Mouse (Mus musculus) intestine, postnatal 0 days (tissue): ENCODE data around the gene Gm42742. TPM values are rescaled to one million over a fixed set of nuclear protein-coding genes. Genes with fewer than 3 reads are reported as not detected.

Experiments
- ATAC-seq: fragments of 200-750 bp; cut with Nextera tagmentation; 2 replicates; pipeline ENCODE4 v1.8.0; 2017; ENCODE audit warnings: mild to moderate bottlenecking, moderate TSS enrichment, moderate library complexity
- H3K27ac ChIP-seq: fragments of 300-500 bp; sonication (generic); 2 replicates; pipeline ENCODE4 v1.5.1; 2014; ENCODE audit warnings: mild to moderate bottlenecking, low read depth, low read length, moderate library complexity
- H3K27me3 ChIP-seq: fragments of 300-500 bp; sonication (generic); replicated peaks from 2 replicates; pipeline ENCODE4 v1.6.1; 2014; ENCODE audit warnings: low read length, mixed read lengths; ENCODE audit not compliant: control insufficient read depth, insufficient read depth
- H3K36me3 ChIP-seq: fragments of 300-500 bp; sonication (generic); 2 replicates; pipeline ENCODE4 v1.6.1; 2014; ENCODE audit warnings: mild to moderate bottlenecking, moderate library complexity; ENCODE audit not compliant: control insufficient read depth, insufficient read depth
- H3K4me1 ChIP-seq: fragments of 300-500 bp; sonication (generic); replicated peaks from 2 replicates; pipeline ENCODE4 v1.6.1; 2014; ENCODE audit warnings: antibody characterized with exemption, low read length, mixed read lengths; ENCODE audit not compliant: control insufficient read depth, insufficient read depth
- H3K4me2 ChIP-seq: fragments of 300-500 bp; sonication (generic); replicated peaks from 2 replicates; pipeline ENCODE4 v1.6.1; 2014; ENCODE audit warnings: low read depth, mild to moderate bottlenecking, moderate library complexity
- H3K4me3 ChIP-seq: fragments of 300-500 bp; sonication (generic); 2 replicates; pipeline ENCODE4 v1.5.1; 2014; ENCODE audit warnings: low read depth, low read length
- H3K9ac ChIP-seq: fragments of 300-500 bp; sonication (generic); 2 replicates; pipeline ENCODE4 v1.6.1; 2014; ENCODE audit warnings: mild to moderate bottlenecking, low read depth, low read length
- H3K9me3 ChIP-seq: fragments of 300-500 bp; sonication (generic); 2 replicates; pipeline ENCODE4 v1.6.1; 2016; ENCODE audit warnings: mixed run types; ENCODE audit not compliant: control insufficient read depth
- CTCF ChIP-seq: sonication (generic); IDR thresholded peaks from 2 replicates; pipeline ENCODE4 v1.5.1; 2016; ENCODE audit warnings: low read depth, mild to moderate bottlenecking, control low read depth, antibody characterized with exemption, moderate library complexity
- WGBS: fragments of 180-500 bp; shearing (Covaris S2); extraction: QIAGEN DNeasy Blood & Tissue Kit; methylation state at CpG from one replicate; pipeline ENCODE4 v1.1.7; 2014; 5-methylcytosine and 5-hydroxymethylcytosine counted together
- polyA plus RNA-seq: library from polyadenylated mRNA; unstranded; fragments of >200 nt; fragmentation: Nextera tagmentation; extraction: Ambion mirVana; gene quantifications from 2 replicates; pipeline ENCODE4 v1.2.1, GENCODE M21; 2015

Gene Gm42742
- polyA plus RNA-seq, 1 experiment from 2014 or later: 15.7 TPM

DNA sequence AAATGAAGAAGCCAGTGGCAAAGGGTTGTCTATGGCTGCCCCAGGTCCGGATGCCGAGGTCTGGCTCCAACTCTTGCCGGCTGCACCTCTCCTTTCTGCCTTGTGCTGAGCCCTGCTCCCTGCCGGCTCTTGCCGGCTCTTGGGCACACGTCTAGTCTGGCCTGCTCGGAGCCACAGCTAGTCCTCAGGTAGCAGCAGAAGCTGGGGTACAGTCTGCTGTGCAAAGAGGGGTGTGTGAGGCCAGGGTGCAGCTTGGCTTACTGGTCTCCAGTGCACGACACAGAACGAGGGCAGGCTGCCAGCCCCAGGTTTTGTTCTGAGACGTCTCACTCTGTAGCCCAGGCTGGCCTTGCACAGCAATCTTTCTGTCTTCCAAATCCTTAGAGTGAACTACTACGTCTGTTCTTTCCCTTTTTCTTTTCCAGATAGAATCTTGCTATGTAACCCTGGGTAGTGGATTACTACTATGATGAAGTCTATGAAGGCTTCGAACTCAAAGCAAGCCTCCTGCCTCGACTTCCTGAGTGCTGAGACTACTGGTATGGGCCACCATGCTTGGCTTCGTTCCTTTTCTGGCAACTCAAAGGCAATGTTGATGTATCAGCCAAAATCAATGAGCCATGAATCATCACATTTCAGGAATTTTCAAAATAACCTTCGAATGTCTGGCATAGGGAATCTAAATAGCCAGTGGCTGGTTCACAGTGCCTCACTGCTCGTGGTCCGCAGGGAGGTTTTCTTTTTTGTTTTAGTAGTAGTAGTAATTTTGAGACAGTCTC, 11.4 kb downstream of the Gm42742 start:
- 64% methylated on average over 17 of the region's 17 CpGs for WGBS
- no peak for TF ChIP-seq CTCF
- Histone ChIP-seq H3K9me3 (no peaks in the 10 kb centered on the region), H3K27me3 (no peaks in the 10 kb centered on the region), H3K4me2 (peak overlapping the region; percentile 45; the same call in 1 of the 2 replicates), H3K4me1 (peaks cover 15% of the 10 kb centered on the region), H3K27ac (peak overlapping the region; percentile 94), H3K36me3 (0 out of 2 replicates have a peak, but pooled peaks cover 7% of the 10 kb centered on the region), H3K9ac (no peak overlapping the region), H3K4me3 (no peak overlapping the region)
- ATAC-seq: 0 out of 2 replicates have a peak, but pooled peaks have one; percentile 12

DNA sequence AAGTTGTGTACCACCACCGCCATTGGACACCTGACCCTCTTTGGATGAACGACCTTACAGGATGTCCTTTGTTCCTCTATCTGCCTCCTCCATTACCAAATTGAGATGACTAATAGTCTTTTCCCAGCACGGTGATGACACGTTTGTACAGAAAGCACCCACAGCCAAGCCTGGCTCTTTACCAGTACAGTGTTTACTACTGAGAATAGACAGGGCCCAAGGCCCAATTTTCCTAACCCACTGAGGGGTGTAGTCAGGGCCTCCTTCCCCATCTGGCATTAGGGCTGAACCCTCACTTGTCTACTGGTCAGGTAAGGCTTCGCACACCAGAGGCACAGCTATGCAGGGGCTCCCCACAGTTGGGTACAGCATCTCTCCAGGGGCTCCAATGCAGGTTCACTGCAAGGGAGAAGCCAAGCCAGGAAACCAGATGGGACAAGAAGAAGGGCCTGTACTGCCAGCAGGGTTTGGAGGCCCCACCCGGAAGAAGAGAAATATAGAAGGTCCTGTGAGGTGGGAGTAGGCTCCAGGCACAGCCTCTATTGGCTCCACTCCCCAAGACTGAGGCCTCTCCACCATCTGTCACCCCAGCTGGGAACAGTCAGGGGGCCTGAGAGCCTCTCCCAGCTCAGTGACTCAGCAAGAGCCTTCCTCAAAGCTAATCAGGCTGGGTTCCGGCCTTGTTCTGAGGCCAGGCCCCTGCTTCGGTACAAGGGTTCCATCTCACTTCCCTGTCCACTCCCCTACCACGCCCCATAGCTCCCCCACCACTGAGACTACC, 12.5 kb downstream of the Gm42742 start:
- TF ChIP-seq CTCF: 0 out of 2 replicates have a peak, but pooled peaks have one; percentile 1
- peak overlapping the region; percentile 94 for H3K27ac ChIP-seq
- H3K4me1 ChIP-seq: peaks cover 15% of the 10 kb centered on the region
- no peaks in the 10 kb centered on the region for H3K9me3 ChIP-seq
- 0 out of 2 replicates have a peak, but pooled peaks cover 7% of the 10 kb centered on the region for H3K36me3 ChIP-seq
- H3K9ac ChIP-seq: peak overlapping the region; percentile 43; the same call in 1 of the 2 replicates
- ATAC-seq: peak; percentile 96
- H3K27me3 ChIP-seq: no peaks in the 10 kb centered on the region
- WGBS: 20% methylated on average over 9 of the region's 9 CpGs
- peak overlapping the region; percentile 45 for H3K4me2 ChIP-seq
- no peak overlapping the region for H3K4me3 ChIP-seq

GRCm38 (mm10) chr7:127007313-127008024, 13.4 kb downstream of the Gm42742 start:
- H3K27ac ChIP-seq: peak overlapping the region; percentile 94
- peaks cover 15% of the 10 kb centered on the region for H3K4me1 ChIP-seq
- H3K4me2 ChIP-seq: no peak overlapping the region
- no peak for ATAC-seq
- no peak for TF ChIP-seq CTCF
- no peak overlapping the region for H3K4me3 ChIP-seq
- WGBS: 77% methylated on average over 6 of the region's 6 CpGs
- no peak overlapping the region for H3K9ac ChIP-seq
- no peaks in the 10 kb centered on the region for H3K27me3 ChIP-seq
- H3K36me3 ChIP-seq: no peaks in the 10 kb centered on the region
- no peaks in the 10 kb centered on the region for H3K9me3 ChIP-seq

DNA sequence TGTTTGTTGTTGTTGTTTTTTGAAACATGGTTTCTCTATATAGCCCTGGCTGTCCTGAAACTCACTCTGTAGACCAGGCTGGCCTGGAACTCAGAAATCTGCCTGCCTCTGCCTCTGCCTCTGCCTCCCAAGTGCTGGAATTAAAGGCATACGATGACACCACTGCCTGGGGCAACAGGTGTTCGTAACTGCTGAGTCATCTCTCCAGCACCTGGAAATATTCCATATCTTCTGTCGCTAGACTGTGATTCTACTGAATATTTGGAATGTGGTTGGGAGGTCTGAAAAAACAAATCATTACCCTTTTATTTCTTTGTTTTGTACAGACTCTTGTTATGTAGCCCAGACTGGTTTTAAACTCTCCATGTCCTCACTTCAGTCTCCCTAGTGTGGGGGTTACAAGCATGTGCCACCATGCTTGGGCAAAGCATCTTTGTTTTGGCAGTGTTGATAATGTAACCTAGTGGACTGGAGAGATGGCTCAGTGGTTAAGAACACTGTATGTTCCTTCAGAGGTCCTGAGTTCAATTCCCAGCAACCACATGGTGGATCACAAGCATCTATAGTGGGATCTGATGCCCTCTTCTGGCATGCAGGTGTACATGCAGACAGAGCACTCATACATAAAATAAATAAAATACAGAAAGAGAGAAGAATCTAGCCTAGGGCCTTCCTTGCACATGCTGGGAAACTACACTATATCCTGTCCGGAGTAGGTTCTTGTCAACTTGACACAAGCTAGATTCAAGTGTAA, 16.6 kb downstream of the Gm42742 start:
- Histone ChIP-seq H3K27me3 (no peaks in the 10 kb centered on the region), H3K4me3 (no peak overlapping the region), H3K9ac (no peak overlapping the region), H3K4me1 (peaks cover 13% of the 10 kb centered on the region), H3K27ac (no peak overlapping the region; the same call in 1 of the 2 replicates), H3K4me2 (no peak overlapping the region; the same call in 1 of the 2 replicates), H3K9me3 (no peaks in the 10 kb centered on the region), H3K36me3 (peaks cover 19% of the 10 kb centered on the region)
- peak; percentile 55 for TF ChIP-seq CTCF
- WGBS: 51% methylated on average over 4 of the region's 4 CpGs
- ATAC-seq: no peak

GRCm38 (mm10) chr7:127003620-127004019, 17.3 kb downstream of the Gm42742 start:
- TF ChIP-seq CTCF: no peak
- no peaks in the 10 kb centered on the region for H3K27me3 ChIP-seq
- peaks cover 6% of the 10 kb centered on the region; the same call in 1 of the 2 replicates for H3K4me1 ChIP-seq
- WGBS: 55% methylated on average over 5 of the region's 5 CpGs
- H3K4me3 ChIP-seq: no peak overlapping the region
- H3K4me2 ChIP-seq: peak overlapping the region; percentile 47
- H3K9ac ChIP-seq: no peak overlapping the region
- peaks cover 26% of the 10 kb centered on the region for H3K36me3 ChIP-seq
- no peak overlapping the region; the same call in 1 of the 2 replicates for H3K27ac ChIP-seq
- peak; percentile 74 for ATAC-seq
- H3K9me3 ChIP-seq: no peaks in the 10 kb centered on the region
